Mouse (Mus musculus): ENCODE measurements around the gene Kctd13.
"Not testable (repeated sequence)": the region's sequence is repeated elsewhere in the genome, so short reads cannot be mapped to it uniquely, and the experiment has no call there.

DNA sequence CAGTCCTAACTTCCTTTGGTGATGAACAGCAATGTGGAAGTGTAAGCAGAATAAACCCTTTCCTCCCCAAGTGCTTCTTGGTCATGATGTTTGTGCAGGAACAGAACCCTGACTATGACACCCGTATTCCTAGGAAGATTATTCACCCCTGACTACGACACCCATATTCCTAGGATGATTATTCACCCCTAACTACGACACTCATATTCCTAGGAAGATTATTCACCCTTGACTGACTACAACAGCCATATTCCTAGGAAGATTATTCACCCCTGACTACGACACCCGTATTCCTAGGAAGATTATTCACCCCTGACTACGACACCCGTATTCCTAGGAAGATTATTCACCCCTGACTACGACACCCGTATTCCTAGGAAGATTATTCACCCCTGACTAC, 28.9 kb upstream of the Kctd13 start:
- TF ChIP-seq CTCF (IDR thresholded peaks at IDR 0.05; ENCODE audit: low read depth, low read length); GATA1 (IDR thresholded peaks at IDR 0.05; ENCODE audit: borderline replicate concordance, low read length); TAL1 (conservative IDR thresholded peaks at IDR 0.05; ENCODE audit: low read depth, low read length): not testable (repeated sequence)

Measured in G1E (cell line).